Mouse (Mus musculus) right cerebral cortex, postnatal 10 days (tissue): ENCODE measurements at regions not wholly inside any gene's neighbourhood (a gene's known extent, or its start where the extent isn't known, plus 50 kb on each side); places are given as distances from the start of the nearest gene placed in this dataset.
A peak's percentile ranks its signal among the peaks of the same experiment; 100 is the strongest.
"Not testable (repeated sequence)": the region's sequence is repeated elsewhere in the genome, so short reads cannot be mapped to it uniquely, and the experiment has no call there.

Experiments used
- DNase-seq, 2 experiments: peaks; one replicate each; pipeline ENCODE4 v3.0.0; 2021; ENCODE audit warnings: low spot score in 2 of 2

DNA sequence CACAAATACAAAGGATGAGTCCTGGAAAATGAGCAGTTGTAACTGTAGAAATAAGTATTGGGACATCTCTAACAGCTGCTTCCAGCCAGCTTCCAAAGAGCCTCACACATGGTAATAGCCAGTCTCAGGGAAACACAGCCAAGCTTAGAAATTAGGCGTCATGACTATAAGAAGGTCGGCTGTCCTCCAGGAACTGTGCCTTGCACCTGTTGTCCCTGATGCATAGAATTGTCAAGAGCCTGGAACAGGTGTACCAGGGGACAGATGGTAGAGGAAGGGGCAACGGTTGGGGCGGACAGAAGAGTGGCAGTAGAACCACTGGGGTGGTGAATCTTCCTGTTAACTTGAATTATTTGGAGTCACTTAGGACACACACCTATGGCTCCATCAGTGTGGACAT is 162.1 kb downstream of the Trib2 start:
- no peak for DNase-seq

DNA sequence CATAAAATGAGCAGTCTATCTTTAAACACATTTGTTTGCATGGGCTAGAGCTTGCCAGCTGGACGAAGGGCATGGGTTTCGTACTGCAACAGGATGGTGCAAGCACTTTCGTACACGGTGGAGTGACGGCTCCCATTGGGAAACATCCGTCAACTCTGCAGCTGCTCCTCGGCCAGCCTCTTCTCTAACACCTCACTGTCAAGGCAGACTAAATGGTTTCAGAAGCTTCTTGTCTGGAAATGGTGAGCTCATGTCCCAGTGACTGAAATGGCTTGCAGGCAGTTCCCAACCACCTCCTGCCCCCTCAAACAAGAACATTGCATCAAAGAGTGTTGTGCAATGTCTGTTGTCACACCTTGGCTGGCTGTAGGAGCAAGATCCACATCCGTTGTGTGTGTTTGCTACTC is 163.4 kb downstream of the Trib2 start:
- no peak for DNase-seq

DNA sequence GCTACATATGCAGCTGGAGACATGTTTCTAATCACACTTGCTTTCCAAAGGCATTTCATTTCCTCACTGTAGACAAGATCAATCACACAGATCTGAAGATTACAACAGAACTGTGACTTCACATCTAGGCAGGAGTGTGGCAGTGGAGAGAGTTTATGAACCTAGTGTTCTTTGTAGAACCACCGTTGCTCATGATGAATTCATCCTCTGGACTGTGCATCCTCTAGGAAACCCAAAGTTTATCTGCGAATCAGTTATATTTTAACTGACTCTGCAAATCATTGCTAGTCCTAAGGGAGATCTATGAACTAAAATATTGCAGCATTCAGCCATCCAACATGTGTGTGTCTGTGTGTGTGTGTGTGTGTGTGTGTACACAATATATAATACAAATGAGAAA is 165.4 kb downstream of the Trib2 start:
- no peak for DNase-seq

DNA sequence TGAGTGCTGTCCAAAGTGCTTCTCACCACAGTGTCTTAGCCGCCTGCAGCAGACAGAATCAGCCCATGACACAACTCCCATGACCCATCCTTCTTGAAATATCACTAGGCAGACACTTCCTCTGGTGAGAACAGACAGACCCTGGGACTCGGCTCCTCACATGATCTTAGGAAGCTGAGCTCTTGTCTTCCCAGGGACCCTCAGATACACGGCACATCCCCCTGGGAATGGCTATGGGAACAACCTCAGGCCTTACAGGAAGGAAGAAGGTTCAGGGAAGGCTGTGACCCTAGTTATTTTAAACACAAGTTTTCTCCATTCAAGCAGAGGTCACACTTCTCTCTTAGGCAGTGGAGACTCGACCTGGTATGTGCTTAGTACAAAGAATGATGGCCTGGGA is 166.8 kb downstream of the Trib2 start:
- no peak for DNase-seq

DNA sequence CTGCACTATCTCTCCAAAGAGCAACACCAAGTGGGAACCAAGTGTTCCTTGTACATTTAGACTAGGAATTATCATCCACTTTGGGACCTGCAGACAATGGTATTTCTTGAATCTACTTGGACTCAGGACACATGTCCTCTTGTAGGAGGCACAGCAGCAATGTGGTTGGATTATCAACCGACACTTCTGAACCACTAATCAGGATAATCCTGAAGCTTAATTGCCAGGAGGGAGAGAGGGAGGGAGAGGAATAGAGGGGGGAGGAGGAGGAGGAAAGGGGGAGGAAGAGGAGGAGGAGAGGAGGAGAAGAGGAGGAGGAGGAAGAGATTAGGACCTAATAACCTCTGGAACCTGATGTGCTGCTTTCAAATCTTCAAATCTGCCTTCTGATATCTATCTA is 167.5 kb downstream of the Trib2 start:
- no peak for DNase-seq

DNA sequence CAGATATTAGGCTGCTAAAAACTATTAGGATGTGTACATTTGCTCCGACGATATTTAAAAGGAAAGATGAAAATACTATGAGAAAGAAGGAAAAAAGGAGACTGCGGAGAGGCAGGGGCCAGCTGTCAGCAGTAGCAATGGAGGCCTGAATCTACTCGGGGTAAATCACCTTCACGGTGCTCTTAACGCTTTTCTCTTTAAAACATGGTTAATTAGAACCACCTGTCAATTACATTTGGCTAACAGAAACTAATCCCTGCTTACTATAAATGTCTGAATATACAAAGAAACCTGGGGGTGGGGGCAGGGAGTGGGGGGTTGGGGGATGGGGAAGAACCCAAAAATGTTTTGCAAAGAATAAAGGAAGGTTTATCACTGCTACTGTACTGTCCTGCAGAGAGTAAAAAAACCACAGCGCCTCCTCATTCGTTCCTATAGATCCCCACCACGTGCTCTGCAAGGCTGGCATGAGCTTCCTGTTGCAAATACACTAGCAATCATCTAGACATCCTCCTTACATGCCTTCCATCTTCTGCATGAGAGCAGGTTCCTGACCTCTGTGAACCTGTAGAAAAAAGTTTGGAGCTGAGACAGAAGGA is 172.5 kb downstream of the Trib2 start:
- DNase-seq = no peak

DNA sequence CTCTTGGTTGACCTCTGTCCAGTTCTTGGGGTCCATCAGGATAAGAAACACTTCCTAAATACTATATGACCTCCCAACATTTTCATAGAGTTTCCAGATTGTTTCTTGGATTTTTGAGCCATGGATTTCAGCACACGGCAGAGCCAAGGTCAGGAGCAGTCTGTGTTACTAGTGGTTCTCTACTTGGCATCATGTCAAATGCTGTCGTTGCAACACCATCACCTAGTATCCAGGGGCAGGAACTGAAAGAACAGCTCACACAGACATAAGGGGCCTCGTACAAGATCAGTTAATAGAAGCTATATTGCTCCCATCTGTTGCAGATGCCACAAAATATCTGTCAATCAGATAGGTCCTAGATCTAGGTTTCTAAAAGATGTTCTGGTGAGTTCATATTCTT is 173.1 kb downstream of the Trib2 start:
- no peak for DNase-seq

DNA sequence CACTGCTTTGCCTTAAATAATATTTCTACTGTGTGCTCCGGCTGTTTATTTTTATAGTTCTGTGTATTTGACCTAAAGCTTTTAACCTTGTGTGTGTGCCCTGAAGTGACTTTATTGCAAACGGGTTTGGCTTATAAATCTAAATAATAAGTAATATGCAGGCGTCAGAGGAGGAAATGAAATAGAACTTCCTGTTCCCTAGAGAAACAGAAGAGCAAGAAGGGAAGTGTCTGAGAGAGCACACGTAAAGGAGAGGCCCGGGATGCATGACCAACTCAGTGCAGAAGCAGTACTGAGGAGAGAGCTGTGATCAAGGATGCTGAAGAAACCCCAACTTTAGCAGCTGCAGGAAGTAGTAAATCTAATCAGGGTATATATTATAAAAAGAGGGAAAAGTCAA is 176.4 kb downstream of the Trib2 start:
- DNase-seq = no peak

DNA sequence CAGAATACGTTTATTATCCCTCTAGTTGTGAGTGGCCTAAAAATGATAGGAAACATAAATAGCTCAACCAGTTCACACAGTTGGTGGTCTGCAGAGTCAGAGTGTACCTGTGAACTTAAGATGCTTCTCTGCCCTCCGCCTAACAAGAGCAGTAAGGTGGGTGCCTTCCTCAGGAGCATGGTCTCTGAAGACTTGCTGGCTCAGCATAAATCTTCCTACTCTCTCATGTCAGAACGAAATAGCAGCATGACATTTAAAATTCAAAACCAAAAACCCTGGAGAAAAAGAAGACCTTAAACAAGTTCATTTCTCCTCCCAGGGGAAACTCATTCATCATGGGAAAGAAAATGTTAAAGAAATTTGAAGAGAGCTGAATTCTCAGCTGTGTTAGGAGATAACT is 186.8 kb downstream of the Trib2 start:
- no peak for DNase-seq

DNA sequence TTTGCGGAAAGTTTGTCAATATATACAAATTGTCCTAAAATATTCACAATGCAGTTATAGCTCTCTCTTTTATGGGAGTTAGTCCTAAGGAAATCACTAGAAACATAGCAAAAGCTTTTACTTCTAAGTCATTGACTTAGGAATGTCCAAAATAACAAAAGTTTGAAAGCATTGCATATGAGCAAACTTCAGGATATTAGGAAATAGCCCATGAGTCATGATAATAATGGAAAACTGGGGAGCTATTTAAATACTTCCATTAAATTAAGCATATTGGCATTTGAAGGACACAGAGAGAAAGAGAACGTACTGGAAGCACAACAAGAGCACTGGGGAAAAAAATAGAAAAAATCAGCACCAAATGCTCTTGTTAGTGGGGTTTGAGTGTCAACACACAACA is 197.2 kb downstream of the Trib2 start:
- no peak for DNase-seq

DNA sequence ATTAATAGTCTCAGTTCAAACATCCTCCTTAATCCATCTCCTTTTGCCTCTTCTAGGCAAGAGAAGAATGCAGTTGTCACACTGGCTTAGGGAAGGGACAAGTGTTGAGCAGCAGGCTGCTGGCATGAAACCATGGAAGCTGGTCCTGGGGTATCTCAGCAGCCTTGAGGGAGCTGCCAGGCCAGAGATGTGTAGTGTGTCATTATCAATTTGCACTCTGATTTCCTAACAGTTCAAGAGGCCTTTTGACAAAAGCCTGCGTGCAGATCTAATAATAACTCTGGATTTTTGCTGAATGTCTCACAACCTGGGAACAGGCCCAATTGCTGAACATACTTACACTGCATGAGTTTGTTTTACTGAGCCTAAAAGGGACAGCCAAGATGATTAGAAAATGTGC is 199.4 kb downstream of the Trib2 start:
- peak; percentile 23 to 28 for DNase-seq

DNA sequence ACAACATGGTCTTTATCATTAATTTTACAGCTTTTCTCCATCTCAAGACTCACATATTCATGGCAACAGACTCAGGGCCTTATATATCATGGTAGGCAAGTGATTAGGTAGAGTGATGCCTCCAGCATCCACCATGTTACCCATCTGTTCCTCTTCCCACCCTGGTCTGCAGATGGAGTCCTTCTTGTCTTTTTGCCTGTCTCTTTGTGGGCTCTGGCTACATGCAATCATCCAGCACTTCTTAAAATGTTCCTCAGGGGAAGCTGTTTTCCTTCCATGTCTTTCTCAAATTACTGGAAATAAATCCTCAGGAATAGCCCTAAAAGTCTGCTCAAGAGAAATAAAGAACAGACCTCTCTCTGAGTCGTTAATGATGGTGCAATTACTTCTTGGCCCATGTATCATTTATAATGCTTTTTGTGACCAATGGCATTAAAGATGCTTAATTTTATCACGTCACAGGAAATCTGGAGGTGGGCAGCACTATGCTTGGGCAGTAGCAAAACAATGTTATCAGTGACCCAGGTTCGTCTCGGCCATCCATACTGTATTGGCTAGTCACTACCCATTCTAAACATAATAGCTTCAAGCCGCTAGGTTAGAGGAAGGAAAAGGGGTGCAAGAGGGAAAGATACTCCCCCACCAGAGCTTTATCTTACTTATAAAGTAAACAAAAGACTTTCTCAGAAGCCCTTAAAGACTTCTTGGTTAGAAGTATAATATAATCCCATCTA is 204.7 kb downstream of the Trib2 start:
- DNase-seq = no peak

DNA sequence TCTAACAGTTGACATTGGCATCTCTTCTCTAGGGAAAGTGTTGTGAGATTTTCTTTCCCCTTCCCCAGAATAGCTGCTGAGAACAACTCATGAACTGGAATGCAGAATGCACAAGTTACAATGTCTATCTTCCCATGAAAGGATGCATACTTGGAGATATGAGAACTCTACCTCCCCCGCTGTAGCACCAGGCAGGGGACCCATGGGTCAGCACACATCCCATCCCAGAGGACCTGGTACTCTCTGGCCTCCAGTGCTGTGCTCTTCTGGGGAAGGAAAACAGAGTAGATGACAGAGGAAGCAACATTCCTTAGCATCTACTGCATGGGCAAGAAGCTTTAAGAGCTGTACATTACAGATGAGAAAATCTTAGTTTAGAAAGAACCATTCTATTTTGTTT is 209.6 kb downstream of the Trib2 start:
- DNase-seq = no peak

DNA sequence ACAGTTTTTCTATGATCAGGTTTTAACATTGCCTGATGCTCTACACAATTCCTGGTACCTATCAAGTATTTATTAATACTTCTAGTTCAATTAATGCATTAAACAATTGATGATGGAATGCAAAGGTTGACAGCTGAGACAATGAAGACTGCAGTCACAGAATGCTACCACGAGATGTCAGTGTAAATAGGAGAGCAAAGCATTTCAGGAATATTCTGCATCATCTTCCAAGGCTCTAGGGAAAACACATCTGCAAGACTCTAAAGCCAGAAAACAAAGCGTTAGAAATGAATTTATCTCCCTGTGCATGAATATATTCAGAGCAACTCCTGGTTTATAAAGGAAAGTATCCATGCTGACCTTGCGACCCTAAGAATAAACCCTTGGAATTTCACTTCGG is 210.6 kb downstream of the Trib2 start:
- peak; percentile 33 to 34 for DNase-seq

DNA sequence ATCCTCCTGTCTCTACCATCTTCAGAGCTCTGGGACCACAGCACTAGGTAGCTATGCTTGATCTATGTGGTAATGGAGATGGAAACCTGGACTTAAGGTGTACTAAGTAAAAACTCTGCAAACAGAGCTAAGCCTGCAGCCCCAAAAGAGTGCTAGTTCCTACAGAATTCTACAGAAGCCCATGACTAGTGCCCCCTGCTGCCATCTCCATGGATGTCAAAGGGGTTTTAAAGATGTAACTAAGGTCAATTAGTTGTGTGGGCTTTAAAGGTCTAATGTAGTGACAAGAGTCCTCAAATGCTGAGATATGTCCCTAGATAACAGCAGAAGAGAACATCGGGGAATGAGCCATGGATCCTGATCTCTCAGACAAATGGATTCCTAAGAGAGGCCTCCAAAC is 212.1 kb downstream of the Trib2 start:
- no peak for DNase-seq

DNA sequence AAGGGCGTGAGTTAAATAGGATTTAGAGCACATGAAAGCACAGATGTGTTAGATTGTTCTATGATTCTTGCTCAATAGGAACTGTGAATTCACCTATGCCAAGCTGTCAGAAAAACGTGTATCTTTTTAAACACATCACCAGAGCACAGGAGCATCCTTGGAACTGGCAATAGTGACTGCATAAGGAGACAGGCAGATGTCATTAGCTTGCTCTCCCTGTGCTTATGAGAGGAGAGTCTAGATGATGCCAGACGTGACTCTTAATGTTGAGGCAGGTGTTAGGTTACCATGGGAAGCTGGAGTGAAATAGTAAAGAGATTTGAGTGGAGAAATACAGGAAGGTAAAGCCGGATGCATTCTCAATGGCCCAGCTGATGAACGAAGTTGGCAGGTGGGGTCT is 212.8 kb downstream of the Trib2 start:
- no peak for DNase-seq

DNA sequence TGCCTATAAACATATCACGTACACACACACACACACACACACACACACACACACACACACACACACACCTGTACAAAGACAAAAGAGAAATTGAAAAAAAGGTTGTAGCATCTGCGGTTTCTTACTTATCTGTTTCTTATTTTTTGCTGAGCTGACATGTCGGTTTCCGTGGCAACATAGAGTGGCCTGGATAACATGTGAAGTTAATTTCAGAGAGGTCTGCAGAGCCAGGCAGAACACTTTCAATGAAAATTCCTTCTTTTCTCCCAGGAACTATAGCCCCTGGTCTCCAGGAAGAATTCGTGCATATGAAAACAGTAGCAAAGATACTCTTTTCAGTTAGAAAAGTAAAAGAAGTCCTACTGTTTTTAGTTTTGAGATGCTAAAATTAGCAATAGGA is 213.4 kb downstream of the Trib2 start:
- peak in 1 of 2 experiments; percentile 30 for DNase-seq

DNA sequence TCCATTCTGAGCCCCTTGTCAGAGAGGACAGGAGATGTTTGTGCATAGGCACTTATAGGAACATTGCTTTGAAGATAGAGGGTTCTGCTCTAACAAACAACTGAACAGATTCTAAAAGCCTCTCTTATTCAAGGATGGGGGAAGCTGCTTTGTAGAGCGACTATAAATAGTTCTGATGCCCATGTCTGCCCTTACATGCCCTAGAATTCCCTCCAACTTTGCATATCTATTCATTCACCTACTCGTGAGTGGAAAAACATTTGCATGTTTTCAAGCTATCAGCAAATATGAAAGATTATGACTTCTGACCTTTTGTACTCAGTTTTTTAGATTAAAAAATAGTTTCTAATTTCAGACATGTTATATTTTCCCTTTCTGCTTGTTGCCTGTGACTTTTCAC is 222.0 kb downstream of the Trib2 start:
- DNase-seq = no peak

DNA sequence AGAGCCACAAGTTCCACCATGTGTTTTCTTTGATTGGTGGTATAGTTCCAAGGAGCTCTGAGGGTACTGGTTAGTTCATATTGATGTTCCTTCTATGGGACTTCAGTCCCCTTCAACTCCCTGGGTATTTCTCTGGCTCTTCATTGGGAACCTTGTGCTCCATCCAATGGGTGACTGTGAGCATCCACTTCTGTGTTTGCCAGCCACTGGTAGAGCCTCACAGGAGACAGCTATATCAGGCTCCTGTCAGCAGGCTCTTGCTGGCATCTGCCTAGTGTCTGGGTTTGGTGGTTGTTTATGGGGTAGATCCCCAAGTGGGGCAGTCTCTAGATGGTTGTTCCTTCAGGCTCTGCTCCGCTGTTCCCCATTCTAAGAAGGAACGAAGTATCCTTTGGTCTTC is 228.9 kb downstream of the Trib2 start:
- DNase-seq = not testable (repeated sequence)

DNA sequence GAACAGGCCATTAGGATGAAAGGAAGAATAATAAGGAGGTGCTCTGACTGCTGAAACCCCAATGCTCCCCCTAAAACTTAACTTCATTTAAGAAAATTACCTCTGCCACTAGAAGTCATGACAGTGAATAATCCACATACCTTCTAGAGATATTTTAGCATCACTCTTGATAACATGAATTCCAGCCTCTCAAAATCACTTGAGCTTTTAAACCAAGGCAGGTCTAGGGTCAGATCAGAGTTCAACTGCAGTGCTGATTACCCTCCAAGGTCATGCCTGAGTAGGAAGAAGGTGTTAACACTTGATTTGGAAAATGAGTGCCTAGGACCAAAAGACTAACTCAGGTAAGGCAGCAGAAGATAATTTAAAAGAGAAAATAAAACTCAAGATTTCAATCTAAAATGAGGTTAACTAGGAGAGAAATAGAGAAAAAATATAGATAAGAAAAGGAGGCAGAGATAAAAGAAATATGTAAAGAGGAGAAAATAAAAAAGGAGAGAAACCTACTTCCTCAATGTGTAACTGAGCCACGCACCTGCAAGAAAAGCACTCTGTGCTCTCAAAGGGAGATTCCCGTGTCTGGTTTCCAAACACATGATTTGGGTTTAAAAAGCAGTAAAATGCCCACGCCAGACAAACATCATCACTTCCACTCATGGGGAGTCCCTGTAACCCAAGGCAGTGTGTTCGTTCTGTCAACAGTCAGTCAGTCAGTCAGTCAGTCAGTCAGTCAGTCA is 229.8 kb downstream of the Trib2 start:
- no peak for DNase-seq

DNA sequence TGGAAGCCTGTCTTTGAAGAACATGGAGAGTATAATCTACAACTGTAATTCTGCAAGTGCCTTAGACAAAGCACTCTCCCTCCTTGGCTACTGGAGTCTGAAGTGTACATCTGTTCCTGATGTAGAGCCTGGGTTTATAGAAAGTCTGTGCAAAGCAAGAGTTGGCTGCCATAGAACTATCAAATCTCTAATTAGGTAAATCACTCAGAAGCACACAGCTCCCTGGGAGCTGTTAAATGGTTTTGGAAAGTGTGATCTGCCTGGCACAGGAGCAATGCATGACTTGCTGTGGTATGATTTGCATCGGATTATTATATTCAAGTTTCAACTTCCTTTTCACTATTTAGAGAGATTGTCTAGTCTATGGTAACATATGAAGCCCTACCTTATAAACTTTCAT is 230.9 kb downstream of the Trib2 start:
- peak in 1 of 2 experiments; percentile 32 for DNase-seq

DNA sequence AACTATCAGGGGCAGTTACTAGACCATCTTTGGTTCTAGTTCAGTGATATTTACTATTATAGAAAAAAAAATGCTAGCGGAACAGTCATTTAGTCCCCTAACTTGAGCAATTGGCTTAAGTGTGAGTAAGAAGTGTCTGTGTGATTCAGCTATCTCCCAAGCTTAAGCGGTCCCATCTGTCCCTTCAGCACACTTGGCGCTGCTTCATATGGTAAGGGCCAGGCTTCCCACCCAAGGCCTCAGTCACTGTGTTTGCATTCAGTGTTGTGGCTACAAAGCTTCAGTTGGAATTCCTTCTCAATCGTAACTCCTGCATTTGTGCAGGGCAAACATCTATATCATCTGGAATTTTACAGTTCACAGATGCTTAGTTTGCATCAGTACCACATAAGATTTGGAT is 232.0 kb downstream of the Trib2 start:
- no peak for DNase-seq

DNA sequence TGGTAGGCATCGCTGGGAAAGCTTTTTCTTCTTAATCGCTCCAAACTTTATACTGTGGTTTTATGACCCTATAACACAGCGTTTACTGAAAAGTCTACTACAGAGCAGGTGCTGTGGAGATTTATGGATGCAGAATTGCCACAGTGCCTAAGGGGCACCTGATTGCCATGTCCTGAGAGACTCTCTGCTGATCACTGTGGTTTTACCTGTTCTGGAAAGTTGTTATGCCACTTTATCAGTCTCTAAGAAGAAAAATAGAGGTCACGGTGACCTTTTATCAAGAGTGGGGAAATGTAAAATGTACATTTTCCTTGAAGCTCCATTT is 250.0 kb downstream of the Trib2 start:
- DNase-seq = no peak
